Mouse (Mus musculus): ENCODE data around the gene Mplkip. TPM values are rescaled to one million over a fixed set of nuclear protein-coding genes. Genes with fewer than 3 reads are reported as not detected.

The Mplkip gene
- total RNA-seq (2022) = 1 to 10 TPM; 3.0 to 6.4 (median 5.2) TPM

- DNase-seq (ENCODE audit: low spot score in 2 of 2) = peak; percentile 100
Observed at GRCm38 (mm10) chr13:17694911-17695699, at the start of gene Mplkip, which contains the start of gene Sugct. Mplkip (plus strand) TSS chr13:17695192. Sugct (minus strand) TSS chr13:17695553.

- DNase-seq (ENCODE audit: low spot score in 2 of 2) = no peak
Observed at GRCm38 (mm10) chr13:17667380-17667779, 27.6 kb upstream of the Mplkip start.

GRCm38 (mm10) chr13:17671122-17671521 lies 23.9 kb upstream of the Mplkip start:
- no peak for DNase-seq (ENCODE audit: low spot score in 2 of 2)

GRCm38 (mm10) chr13:17689461-17689860 lies 5.5 kb upstream of the Mplkip start:
- no peak for DNase-seq (ENCODE audit: low spot score in 2 of 2)

- no peak for DNase-seq (ENCODE audit: low spot score in 2 of 2)
Observed at GRCm38 (mm10) chr13:17690686-17691085, 4.3 kb upstream of the Mplkip start.

- DNase-seq (ENCODE audit: low spot score in 2 of 2) = no peak
Observed at GRCm38 (mm10) chr13:17691436-17691835, 3.6 kb upstream of the Mplkip start.

- no peak for DNase-seq (ENCODE audit: low spot score in 2 of 2)
Observed at GRCm38 (mm10) chr13:17693816-17694215, 1.2 kb upstream of the Mplkip start.

GRCm38 (mm10) chr13:17694414-17694813 lies 578 bp upstream of the Mplkip start:
- DNase-seq (ENCODE audit: low spot score in 2 of 2) = no peak

- no peak for DNase-seq (ENCODE audit: low spot score in 2 of 2)
Observed at GRCm38 (mm10) chr13:17695898-17696580, 1.0 kb downstream of the Mplkip start.

GRCm38 (mm10) chr13:17700090-17700715 lies 5.2 kb downstream of the Mplkip start:
- DNase-seq (ENCODE audit: low spot score in 2 of 2) = no peak

- no peak for DNase-seq (ENCODE audit: low spot score in 2 of 2)
Observed at GRCm38 (mm10) chr13:17701322-17701721, 6.3 kb downstream of the Mplkip start.

- no peak for DNase-seq (ENCODE audit: low spot score in 2 of 2)
Observed at GRCm38 (mm10) chr13:17702311-17702710, 7.3 kb downstream of the Mplkip start.

- DNase-seq (ENCODE audit: low spot score in 2 of 2) = no peak
Observed at GRCm38 (mm10) chr13:17705188-17705826, 10.3 kb downstream of the Mplkip start.

GRCm38 (mm10) chr13:17708784-17709311 lies 13.9 kb downstream of the Mplkip start:
- no peak for DNase-seq (ENCODE audit: low spot score in 2 of 2)

- no peak for DNase-seq (ENCODE audit: low spot score in 2 of 2)
Observed at GRCm38 (mm10) chr13:17717357-17717756, 22.4 kb downstream of the Mplkip start.

GRCm38 (mm10) chr13:17727922-17728321 lies 32.9 kb downstream of the Mplkip start:
- DNase-seq (ENCODE audit: low spot score in 2 of 2) = no peak

- DNase-seq (ENCODE audit: low spot score in 2 of 2) = no peak
Observed at GRCm38 (mm10) chr13:17728798-17729197, 33.8 kb downstream of the Mplkip start.

Data from gastrocnemius, adult 8-10 months (tissue).